Mouse (Mus musculus): Measurements from ENCODE around the gene Ada.

Ada gene

DNA sequence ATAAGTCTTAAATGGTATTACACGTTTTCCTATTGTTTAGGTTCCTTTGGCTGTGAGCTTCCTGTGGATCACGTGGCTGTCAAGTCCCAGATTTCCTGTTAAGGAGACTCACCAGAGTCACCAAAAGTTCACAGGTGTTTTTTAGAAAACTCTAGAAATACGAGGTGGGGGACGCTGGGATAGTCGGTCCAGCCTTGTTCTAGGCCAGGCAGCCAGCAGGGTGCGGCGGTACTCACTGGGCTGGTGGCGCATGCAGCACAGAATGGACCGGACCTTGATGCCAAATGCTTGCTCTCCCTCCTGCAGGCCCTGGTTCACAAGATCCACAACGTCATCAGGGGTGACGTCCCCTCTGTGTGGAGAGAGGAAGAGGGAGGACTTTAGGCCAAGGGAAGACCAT, 18.0 kb downstream of the Ada start:
- CTCF ChIA-PET, result no interaction called here

DNA sequence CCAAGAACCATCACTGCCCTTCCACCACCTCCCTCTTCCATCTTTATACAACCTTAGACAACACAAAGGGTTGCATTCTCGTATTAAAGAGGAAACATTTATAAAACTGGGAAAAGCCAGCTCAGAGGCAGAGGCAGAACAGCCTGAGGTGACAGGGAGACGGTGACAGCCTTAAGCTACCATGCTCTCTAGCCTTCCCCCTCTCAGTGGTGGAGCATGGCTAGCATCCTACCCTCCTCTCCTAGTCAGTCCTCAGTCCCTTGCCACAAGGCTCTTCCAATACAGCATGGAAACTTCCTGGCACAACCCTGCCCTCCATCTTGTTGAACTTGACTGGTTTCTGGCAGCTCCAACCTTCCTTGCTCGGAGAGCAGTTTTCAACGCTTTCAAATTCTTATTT, 21.7 kb downstream of the Ada start:
- CTCF ChIA-PET, result no interaction called here

DNA sequence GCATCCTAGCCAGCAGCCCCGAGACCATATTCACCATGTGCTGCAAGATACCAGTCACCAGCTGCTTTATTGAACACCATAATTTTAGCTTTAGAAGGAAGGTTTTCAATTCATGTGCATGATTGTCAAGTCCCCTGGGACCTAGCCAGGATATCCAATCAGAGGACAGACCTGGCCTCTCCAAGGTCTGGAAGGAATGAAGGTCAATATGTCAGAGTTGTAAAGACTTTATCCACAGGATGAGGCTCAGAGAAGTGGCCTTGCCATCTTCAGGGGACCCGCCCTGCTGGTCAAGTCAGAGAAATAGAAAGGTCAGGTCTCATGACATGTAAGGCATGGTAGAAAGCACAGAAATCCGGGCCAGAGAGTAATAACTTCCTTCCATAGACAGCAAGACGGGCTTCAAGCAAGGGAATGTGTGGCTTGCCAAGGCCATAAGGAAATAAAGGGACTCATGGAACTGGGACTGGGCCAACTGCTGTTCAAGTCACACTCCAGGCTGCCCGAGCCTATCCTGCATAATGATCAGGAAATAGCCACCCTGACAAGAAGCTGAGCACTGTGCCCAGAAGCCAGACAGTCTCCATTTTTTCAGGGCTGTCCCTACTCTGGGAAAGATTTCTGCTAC, 23.2 kb downstream of the Ada start:
- CTCF ChIA-PET, result no interaction called here

DNA sequence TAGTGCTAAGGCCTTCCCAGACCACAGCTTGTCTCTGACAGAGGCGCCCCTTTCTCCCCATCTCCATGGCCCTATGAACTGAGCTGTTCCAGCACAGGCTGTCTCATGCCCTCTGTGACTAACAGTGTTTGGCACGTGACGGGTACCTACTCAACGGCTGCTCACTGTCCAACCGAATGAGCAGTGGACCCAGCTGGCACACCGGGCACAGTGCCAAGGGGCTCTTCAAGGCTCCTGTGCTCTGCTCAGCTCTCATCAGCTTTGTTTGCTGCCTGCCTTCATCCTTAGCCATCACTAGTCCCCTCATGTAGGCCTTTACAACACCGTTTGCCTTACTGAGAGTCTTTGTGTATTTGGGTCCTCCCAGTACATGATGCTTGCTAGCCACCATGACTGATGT, 27.5 kb downstream of the Ada start:
- CTCF ChIA-PET, result no interaction called here

DNA sequence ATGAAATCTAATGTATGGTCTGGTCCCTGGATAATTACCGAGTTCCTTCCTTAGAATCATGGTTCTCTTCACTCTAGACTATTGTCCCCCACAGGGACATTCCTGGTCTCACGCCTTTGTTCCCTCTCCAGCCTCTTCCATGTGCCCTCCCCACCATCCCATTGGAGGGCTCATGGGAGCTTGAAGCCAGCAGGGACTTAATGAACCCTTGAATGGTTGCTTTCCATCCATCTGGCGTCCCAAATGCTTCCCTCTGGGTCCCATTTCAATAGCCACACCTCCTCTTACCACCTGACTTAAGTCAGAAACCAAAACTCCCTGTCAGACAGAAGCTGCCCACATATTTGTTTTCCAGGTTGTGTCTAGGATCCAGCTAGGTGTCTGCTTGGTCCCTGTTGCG, 30.4 kb downstream of the Ada start:
- CTCF ChIA-PET, result interaction anchor here (0.9 to 1.4 kb wide), 2 partner anchors 125 to 133 kb away, joined by 4 read pairs; no protein-coding TSS in a partner anchor

DNA sequence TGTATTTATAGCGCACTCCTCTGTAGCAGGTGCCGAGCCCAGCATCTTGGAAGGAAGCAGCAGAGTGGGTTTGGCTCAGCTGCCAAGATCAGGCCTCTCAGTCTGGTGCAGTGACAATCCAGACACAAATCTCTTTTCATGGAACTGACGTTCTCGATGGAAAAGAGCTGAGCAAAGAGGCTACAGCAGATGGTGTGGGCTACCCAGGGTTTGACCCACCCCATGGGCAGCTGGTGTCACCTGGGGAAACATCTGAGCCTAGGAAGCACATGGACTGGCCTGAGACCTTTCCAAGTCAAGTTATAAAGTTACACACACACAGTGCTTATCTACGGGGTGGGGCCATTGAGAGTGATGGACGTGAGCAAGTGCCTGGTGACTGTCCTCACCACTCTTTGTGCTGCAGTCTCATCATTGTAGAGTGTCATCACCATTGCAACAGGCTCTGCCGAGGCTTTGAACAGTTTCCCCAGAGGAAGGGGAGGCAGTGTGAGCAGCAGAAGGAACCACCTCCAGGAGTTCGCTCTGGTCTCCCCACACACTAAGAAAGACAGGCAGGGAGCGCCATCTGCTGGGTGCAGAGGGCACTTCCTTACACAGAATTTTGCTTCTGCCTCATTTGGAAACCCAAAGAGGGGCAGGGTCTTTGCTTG, 31.0 kb downstream of the Ada start:
- CTCF ChIA-PET, result interaction anchor here (0.7 to 1.4 kb wide), 4 partner anchors 16 to 132 kb away, joined by 3 to 6 read pairs (median 4); no protein-coding TSS in a partner anchor

DNA sequence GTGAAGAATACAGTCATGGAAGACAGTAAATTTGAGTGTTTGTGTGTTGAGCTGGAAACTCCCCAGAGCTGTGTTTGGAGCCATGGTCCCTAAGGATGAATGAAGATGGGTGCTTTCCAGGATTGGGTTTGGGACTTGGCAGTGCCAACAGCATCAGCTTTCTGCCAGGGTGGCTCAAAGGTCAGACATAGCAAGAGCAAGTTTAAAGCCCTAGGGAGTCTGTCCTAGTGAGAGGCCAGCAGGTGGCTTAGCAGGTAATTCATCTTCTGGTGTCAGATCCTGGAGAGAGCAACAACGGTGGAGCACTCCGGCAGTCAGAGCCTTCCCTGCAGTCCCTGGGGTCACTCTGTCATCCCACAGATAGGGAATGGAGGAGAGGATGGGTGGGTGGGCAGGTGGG, 31.5 kb downstream of the Ada start:
- CTCF ChIA-PET, result interaction anchor here (0.7 to 1.4 kb wide), 4 partner anchors 17 to 132 kb away, joined by 3 to 6 read pairs (median 4); no protein-coding TSS in a partner anchor

DNA sequence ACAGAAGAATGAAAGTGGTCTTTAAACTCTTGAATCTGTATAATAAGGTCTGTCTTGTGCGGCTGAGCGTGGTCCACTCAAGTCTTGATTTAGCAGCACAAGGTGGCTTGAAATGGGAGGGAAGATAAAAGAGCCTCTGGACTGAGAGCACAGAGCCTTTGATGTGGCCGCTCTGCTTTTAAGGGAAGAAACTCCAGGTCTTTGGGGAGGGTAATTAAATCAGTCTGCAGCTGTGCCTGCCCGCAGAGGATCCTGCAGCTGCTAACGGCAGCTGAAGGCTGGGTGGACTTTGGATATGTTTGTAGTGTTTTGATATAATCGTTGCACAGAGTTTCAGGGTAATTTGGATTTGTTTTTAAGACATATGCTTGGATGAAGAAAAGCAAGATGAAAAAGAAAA, 33.2 kb downstream of the Ada start:
- CTCF ChIA-PET, result no interaction called here

DNA sequence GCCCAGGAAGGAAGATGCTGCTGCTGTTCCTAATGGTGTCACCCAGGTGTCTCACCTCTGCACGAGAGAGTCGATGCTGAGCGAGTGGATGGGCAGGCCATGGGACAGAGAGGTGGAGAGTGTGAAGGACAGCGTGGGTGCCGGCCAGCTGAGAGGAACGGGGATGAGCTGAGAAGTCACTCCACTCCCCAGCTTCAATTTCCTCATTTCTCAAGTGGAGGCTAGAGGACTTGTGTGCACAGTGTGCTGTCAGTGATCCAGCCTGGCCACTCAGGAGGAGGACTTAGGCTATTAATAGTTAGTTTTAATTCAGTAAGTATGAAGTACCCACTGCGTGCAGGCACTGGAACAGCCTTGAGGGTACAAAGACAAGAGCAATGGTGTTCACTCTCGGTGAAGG, 33.6 kb downstream of the Ada start:
- CTCF ChIA-PET, result no interaction called here

DNA sequence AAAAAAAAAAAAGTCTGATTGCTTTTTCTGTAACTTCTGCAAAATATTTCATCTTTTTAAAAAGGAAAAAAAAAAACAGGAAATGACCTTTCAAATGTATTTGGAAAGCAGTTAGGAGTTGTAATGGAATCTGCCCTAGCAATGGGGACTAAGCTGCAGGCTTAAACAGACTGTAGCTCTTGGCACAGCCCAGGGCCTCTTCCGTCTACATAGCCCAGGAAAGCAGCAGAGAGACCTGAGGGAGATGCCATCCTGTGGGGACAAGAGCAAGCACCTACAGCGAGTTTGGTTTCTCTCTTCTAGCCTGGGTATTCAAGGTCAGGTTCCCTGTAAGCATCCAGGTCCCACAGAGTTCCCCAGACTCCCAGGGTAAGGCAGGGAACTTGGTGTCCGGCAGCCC, 36.7 kb downstream of the Ada start:
- CTCF ChIA-PET, result interaction anchor here (0.6 to 0.7 kb wide), 3 partner anchors 31 to 1292 kb away, joined by 6 to 12 read pairs (median 6); no protein-coding TSS in a partner anchor

DNA sequence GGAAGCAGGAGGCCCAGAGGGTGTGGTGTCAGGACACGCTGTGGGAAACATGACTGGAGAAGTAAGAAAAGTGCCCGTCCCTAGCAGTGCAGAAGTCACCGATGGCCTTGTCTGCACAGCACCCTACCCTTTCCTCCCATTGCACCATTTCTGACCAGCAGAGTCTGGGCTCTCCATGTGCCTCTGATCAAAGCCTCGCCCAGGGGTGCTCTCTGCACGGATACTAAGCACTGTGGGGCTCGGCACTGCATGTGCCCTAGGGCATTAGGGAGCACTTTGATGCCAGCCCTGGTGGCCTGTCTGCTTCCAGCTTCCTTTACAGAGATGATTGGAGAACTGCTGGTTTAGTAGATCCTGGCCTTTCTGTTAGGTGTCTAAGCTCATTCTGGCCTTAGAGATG, 37.2 kb downstream of the Ada start:
- CTCF ChIA-PET, result interaction anchor here (0.6 to 0.7 kb wide), 3 partner anchors 32 to 39 kb away, joined by 5 to 12 read pairs (median 6); partner anchors contain the start of gene Ada

DNA sequence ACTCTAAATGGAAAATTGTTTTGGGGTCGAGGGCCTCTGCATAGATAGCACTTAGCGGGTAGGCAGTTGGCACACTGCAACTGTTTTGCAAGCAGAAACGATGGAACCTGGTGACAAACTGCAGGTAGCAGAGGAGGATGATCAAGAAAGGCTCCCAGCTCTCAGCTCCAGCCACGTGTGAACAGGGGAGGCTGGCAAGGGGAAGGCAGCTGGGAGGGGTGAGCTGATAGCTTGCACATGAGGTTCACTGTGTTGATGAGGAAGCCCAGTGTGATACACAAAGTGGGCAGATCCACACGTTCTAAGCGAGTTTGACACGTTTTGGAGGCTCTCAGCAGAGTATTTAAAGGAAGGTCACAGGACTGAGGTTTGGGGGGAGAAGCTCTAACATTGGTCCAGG, 37.6 kb downstream of the Ada start:
- CTCF ChIA-PET, result interaction anchor here (0.6 to 0.7 kb wide), 3 partner anchors 32 to 39 kb away, joined by 5 to 12 read pairs (median 6); partner anchors contain the start of gene Ada

DNA sequence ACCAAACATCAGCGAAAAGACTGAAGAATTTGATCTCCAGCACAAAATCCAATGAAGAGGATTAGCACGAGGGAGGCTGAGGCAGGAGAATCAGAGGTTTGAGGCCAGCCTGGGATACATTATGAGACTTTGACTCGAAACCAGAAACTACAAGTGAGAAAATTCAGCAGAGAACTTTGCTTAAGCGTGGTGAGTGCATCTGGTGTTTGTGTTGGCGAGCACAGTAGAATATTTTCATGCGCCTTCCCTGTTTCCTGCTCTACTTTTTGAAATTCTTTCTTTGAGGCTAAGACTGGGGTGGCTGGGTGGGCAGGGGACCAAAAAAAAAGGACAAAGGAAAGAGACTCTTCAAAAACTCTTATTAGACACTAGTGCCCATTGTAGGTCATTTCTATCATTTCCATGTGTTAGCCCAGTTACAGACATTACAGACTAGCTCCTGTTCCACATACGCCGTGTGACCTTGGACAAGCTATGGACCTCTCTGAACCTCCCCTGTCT, 38.6 kb downstream of the Ada start:
- CTCF ChIA-PET, result no interaction called here

DNA sequence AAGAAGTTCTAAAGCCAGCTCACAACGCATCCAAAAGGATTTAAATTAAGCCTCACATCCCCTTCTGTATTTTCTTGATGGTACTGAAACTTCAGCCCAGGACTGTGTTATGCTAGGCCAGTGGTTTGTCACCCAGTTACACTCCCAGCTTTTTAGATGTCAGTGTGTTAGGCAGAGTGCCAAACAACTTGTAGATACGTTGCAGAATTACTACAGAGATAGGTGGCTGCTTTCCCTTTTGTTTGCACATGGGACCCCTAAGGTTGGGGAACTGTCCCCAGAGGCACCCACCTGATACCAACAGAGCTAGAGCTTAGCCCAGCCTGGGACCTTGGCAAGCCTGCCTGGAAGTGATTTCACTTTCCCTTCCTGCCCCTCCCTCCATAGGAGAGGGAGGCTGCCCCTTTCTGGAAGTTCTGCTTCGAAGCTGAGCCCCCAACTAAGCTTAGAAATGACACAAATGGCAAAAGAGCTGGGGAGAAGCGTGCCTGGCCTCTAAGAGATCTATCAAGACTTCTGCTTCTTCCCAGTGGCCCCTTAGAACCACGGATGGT, 39.4 kb downstream of the Ada start:
- CTCF ChIA-PET, result no interaction called here

DNA sequence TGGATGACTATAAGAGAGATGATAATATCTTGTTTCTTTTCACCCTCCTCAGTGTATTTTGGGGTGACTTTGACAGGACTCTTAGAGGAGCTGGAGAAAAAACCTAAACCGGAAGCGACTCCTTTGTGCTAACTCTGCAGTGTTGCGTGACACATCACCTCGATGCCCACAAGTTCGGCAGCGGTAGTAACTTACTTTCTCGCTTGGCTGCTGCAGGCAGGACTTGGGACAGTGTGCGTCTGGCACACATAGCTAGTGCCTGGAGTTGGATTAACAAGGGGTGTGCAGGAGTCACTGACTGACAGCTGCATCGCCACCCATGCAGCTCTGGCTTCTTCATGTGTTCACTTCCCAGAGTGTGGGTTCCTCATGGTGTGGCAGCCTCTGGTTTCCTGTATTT, 40.0 kb downstream of the Ada start:
- CTCF ChIA-PET, result no interaction called here

DNA sequence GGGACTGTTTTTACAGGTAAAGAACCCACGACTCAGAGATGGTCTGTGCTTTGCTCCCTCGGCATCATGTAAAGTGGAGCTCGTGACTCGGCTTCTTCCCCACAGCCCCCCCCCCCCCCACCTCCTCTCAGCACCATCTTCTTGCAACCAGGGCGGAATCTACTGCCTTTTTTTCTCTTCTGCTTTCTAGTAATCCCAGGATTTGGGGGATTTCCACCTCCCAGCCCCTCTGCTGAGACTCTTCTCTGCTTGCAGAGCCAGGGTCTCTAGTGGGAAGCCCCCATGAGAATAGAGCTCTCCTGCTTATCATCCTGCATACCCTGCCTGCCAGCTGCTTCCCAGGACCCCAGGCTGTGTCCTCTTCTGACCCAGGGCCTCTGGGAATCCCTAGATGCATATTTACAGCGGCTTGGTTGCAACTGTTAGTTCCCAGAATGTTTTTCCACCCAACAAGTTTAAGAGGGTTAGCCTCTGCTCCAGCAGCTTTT, 41.2 kb downstream of the Ada start:
- CTCF ChIA-PET, result interaction anchor here (0.7 kb wide), 1 partner anchor 42 kb away, joined by 3 read pairs; no protein-coding TSS in a partner anchor

DNA sequence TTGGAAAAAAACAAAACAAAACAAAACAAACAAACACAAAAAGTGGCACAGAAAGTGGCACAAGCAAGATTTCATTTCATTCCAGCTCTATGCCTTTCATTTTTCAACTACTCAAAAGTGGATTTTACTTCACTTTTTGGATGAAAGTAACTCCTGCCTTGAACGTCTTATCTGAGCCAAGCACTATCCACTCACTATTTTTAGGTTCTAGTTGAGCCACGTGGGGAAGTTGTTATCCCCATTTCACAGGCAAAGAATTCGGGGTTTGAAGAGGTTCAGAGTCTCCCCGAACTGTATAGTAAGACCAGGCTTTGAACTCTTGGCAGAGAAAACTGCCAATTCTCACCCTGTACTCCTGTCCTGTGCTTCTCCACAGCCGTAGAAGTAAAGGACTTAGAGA, 41.7 kb downstream of the Ada start:
- CTCF ChIA-PET, result interaction anchor here (0.7 to 0.8 kb wide), 2 partner anchors 32 to 63 kb away, joined by 3 read pairs; no protein-coding TSS in a partner anchor

DNA sequence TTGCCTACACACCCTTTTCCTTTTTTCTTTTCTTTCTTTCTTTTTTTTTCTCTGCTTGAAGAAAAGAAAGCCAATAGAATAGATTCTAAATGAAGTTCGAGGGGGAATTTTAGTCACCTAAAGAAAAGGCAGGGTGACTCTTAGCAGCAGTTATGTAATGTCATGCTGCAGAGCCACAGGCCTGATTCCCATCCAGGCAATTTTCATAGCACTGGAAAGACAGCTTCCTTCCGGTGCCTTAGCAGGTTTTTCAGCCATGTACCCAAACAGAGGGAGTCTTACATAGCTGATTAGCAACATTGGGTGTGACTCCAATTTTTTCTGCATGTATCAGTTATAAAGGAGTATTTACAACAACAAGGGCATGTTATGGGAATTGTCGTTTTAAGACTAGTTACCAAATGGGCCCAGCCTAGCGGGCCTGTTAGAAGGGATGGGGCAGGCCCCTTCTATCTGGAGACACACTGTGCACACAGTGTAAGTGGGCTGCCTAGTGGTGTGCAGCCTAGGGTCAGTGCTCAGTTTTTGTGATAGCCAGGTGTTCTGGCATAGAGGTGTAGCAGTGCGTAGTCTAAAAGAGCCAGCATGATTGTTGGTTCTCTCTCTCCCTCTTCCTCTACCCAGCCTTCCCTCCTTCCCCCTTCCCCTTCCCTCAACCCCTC, 46.3 kb downstream of the Ada start:
- CTCF ChIA-PET, result no interaction called here

DNA sequence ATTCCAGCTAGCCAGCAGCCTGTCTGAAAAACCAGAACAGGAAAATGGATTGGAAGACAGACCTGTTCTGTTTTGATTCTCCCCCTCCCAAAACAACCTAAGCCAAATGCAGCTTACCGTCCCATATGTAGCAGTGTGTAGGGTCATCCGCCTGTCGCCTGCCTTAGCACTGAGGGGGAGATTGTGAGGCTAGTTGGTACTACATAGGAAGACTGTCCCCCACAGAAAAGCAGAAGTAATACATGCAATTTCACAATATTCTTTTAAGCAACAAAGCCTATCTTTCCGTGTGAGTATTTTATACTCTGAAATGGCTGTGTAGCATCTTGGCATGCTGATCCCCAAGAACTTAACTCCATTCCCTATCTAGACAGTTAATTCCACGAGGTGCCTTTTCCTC, 47.1 kb downstream of the Ada start:
- CTCF ChIA-PET, result interaction anchor here (0.8 kb wide), 1 partner anchor 37 kb away, joined by 3 read pairs; no protein-coding TSS in a partner anchor

DNA sequence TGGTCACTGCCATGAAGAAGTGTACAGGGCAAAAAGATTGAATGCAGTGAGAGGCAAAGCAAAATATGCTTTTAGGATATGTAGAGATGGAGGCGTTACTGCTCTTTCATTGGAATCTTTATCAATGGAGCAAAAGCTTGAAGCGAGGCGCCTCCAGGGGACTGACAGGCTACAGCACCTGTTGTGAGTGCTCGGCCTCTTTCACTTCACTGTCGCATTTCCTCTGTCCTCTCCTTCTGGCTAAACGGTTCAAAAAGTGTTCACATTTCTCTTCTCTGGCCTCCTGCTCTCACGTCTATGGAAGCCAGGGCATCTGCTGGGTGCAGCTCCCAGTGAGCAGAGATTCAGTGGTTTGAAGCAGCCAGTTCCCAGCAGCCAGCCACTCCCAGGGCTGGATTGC, 47.6 kb downstream of the Ada start:
- CTCF ChIA-PET, result interaction anchor here (0.8 kb wide), 1 partner anchor 37 kb away, joined by 3 read pairs; no protein-coding TSS in a partner anchor

DNA sequence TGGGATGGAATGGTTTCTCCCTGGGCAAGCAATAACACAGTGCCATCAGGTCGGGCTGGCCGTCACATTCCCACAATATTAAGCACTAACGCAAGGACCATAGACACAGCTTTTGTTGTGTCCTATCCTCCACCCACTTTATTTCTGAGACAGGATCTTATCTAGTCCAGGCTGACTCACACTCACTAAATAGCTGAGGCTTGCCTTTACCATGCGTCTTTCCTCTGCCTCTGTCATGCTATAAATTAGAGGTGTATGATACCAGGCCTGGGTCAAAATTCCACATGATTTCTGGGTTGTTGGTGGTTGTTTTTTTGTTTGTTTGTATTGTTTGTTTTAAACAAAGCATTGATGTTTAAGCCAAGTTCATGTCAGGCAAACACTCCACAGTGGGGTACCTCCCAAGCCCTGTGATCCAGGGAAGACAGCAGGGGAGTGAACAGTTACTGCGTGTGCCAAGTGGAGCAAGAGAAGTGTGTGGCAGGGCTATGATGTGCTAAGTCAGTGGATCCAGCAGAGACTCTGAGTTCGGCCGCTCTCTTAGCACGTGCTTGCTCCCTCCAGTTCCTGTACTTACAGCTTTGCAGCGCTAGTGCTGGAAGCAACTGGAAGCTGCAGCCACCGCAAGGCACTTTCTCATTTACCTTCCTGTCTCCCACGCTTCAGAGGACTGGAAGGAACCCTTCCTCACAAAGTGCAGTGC, 50.8 kb downstream of the Ada start:
- CTCF ChIA-PET, result interaction anchor here (1.3 kb wide), 1 partner anchor 21 kb away, joined by 3 read pairs; no protein-coding TSS in a partner anchor
